10 mouse cellular contexts compared by ENCODE assay signal in genomic region chr11:118234500-118234899, GRCm38 (mm10). TPM values are rescaled to one million over a fixed set of nuclear protein-coding genes. Genes with fewer than 3 reads are reported as not detected.
DNase-seq lines count a peak whose midpoint lies in the region; ATAC-seq lines count a peak whose summit lies in the region.
"Had no signal": no experiment of that assay in that cellular context is flagged by ENCODE, and none has a peak within 500 bp of the region (broad histone marks: within the 10 kb centered on the region; RNA-seq: fewer than 3 reads in every experiment).

No protein-coding gene starts in this region.

- no peaks in the 10 kb centered on the region for H3K36me3 ChIP-seq in embryonic facial prominence, embryonic 10.5 days (replicated peaks)
- H3K36me3 ChIP-seq in heart, embryonic 14.5 days (ENCODE audit: control insufficient read depth, insufficient read depth, low read length) = no peaks in the 10 kb centered on the region
- H3K36me3 ChIP-seq: embryonic facial prominence, embryonic 12.5 days had no signal

- no peak overlapping the region for H3K9ac ChIP-seq in heart, embryonic 14.5 days (ENCODE audit: low read length)
- H3K9ac ChIP-seq: embryonic facial prominence, embryonic 12.5 days had no signal

- H3K27ac ChIP-seq in embryonic facial prominence, embryonic 10.5 days (replicated peaks) = 0 out of 2 replicates have a peak overlapping the region, but pooled peaks have one; percentile 35
- H3K27ac ChIP-seq in heart, embryonic 14.5 days (replicated peaks in 1 of 2; ENCODE audit: control insufficient read depth in 1 of 2, insufficient read depth in 1 of 2, low read depth in 2 of 2, low read length in 2 of 2) = peak overlapping the region; percentile 44 to 61

- ATAC-seq in heart, embryonic 14.5 days (ENCODE audit: insufficient number of reproducible peaks, insufficient read depth, low FRiP score, low read depth) = no peak
- no peak for ATAC-seq in cerebellum, adult (ENCODE audit: insufficient number of reproducible peaks, low FRiP score, low TSS enrichment)

- DNase-seq in kidney, adult 11 months = peak; percentile 37
- no peak for DNase-seq in kidney, adult 8-10 months
- DNase-seq in embryonic facial prominence, embryonic 10.5 days (ENCODE audit: low spot score) = no peak
- DNase-seq in lung, postnatal 10 days = peak; percentile 46
- no peak for DNase-seq in Muller cell, postnatal 12 days (ENCODE audit: inconsistent ontology term)
- DNase-seq: right cerebral cortex, adult 18-20 months; thymus, adult 18-20 months had no signal

- H3K27me3 ChIP-seq in embryonic facial prominence, embryonic 10.5 days (replicated peaks; ENCODE audit: low read depth, poor library complexity, severe bottlenecking) = no peaks in the 10 kb centered on the region
- no peaks in the 10 kb centered on the region for H3K27me3 ChIP-seq in heart, embryonic 14.5 days (ENCODE audit: control insufficient read depth, insufficient read depth, low read length)
- H3K27me3 ChIP-seq: embryonic facial prominence, embryonic 12.5 days had no signal

- H3K4me2 ChIP-seq in heart, embryonic 14.5 days (ENCODE audit: low read length) = no peak overlapping the region
- H3K4me2 ChIP-seq: embryonic facial prominence, embryonic 12.5 days had no signal

- peaks cover 61% of the 10 kb centered on the region for H3K4me1 ChIP-seq in embryonic facial prominence, embryonic 10.5 days
- peaks cover 16 to 45% of the 10 kb centered on the region in 2 experiments; a peak in 3 of 4 replicates for H3K4me1 ChIP-seq in heart, embryonic 14.5 days (ENCODE audit: control insufficient read depth in 2 of 2, insufficient read depth in 2 of 2, low read length in 2 of 2)

- 82% methylated on average over 6 of the region's 6 CpGs for WGBS in embryonic facial prominence, embryonic 10.5 days
- WGBS in heart, embryonic 14.5 days = 61% methylated on average over 6 of the region's 6 CpGs

- no peaks in the 10 kb centered on the region for H3K9me3 ChIP-seq in embryonic facial prominence, embryonic 10.5 days
- no peaks in the 10 kb centered on the region for H3K9me3 ChIP-seq in heart, embryonic 14.5 days (ENCODE audit: control insufficient read depth, low read length)
- H3K9me3 ChIP-seq: embryonic facial prominence, embryonic 12.5 days had no signal

- H3K4me3 ChIP-seq in embryonic facial prominence, embryonic 10.5 days = no peak overlapping the region
- no peak overlapping the region for H3K4me3 ChIP-seq in heart, embryonic 14.5 days (ENCODE audit: control insufficient read depth in 1 of 2, insufficient read depth in 1 of 2, low read depth in 1 of 2, low read length in 2 of 2)
- H3K4me3 ChIP-seq: embryonic facial prominence, embryonic 12.5 days had no signal

RNA-seq across cellular contexts. Expression of gene Cyth1, which starts 13.9 kb away (rescaled TPM):
- polyA plus RNA-seq in embryonic facial prominence, embryonic 10.5 days (2016; fragmentation: Nextera tagmentation; extraction: Ambion mirVana) = 15.5 and 15.8 TPM in 2 replicates
- 12.7 and 15.9 TPM in 2 replicates for polyA plus RNA-seq in heart, embryonic 14.5 days (2014; fragmentation: Nextera tagmentation; extraction: Ambion mirVana)

RNA-seq across cellular contexts. Expression of gene Usp36, which starts 55.5 kb away (rescaled TPM):
- 24.1 and 24.2 TPM in 2 replicates for polyA plus RNA-seq in embryonic facial prominence, embryonic 10.5 days (2016; fragmentation: Nextera tagmentation; extraction: Ambion mirVana)
- 9.1 and 11.5 TPM in 2 replicates for polyA plus RNA-seq in heart, embryonic 14.5 days (2014; fragmentation: Nextera tagmentation; extraction: Ambion mirVana)

Comparison
In these comparisons a context has a peak if more than half of its experiments do, and no peak if none do; other contexts are left out.
1. DNase-seq: peak in kidney, adult 11 months (single experiment) and lung, postnatal 10 days (single experiment); none in kidney, adult 8-10 months (0 of 2), embryonic facial prominence, embryonic 10.5 days (single experiment) and Muller cell, postnatal 12 days (single experiment).